8 mouse cellular contexts compared by ENCODE assay signal in the genomic region with DNA sequence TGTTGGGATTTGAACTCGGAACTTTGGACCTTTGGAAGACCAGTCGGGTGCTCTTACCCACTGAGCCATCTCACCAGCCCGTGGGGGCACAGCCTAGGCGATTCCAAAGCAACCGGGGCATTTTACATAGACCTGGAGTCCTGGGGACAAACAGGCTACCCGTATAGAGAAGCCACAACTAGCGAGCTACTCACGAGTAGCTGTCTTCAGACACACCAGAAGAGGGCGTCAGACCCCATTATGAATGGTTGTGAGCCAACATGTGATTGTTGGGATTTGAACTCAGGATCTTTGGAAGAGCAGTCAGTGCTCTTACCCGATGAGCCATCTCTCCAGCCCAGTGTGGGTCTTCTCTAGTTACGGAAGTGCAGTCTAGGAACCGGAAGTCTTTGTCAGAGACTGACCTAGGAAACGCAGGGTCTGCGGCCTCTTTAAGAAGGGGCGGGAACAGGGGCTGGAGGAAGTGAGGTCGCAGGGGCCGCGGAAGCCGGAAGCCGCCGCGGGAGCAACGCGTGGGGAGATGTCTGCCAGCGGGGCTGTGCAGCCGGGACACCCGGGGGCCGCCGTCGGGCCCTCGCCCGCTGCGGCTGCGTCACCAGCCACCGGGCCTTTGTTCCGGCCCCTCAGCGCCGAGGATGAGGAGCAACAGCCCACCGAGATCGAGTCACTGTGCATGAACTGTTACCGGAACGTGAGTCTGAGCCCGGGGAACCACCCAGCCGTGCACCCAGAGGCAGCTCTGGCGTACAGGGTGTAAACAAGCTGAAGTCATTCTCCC. TPM values are rescaled to one million over a fixed set of nuclear protein-coding genes. Genes with fewer than 3 reads are reported as not detected.
DNase-seq lines count a peak whose midpoint lies in the region; ATAC-seq and TF ChIP-seq lines count a peak whose summit lies in the region.

A gene (plus strand): TSS at position 388 of the 778 bp plus-strand sequence.

- TF ChIP-seq RAD21 in CH12.LX (IDR thresholded peaks at IDR 0.05; ENCODE audit: low read depth, low read length): no peak

- peak; percentile 90 for TF ChIP-seq POLR2A in CH12.LX (IDR thresholded peaks at IDR 0.05; ENCODE audit: low read depth, low read length)

- peak; percentile 95 for ATAC-seq in forebrain, embryonic 11.5 days (replicated peaks; ENCODE audit: low FRiP score)
- ATAC-seq in heart, embryonic 16.5 days (replicated peaks; ENCODE audit: extremely low read depth, insufficient read depth, low FRiP score): peak; percentile 90
- peak; percentile 89 for ATAC-seq in liver, embryonic 15.5 days (ENCODE audit: insufficient read depth)
- ATAC-seq in neural tube, embryonic 12.5 days (ENCODE audit: low FRiP score, low read depth): peak; percentile 93

- DNase-seq in CH12.LX (ENCODE audit: extremely low read depth): peak; percentile 98
- DNase-seq in c-Kit-positive CD71-positive TER-119-negative erythroid progenitor cells, embryonic 14.5 days (ENCODE audit: low read depth): peak; percentile 90
- DNase-seq in forebrain, embryonic 11.5 days (ENCODE audit: low spot score): peak; percentile 91
- DNase-seq in kidney, postnatal 36 days: peak; percentile 92 to 94
- peak; percentile 95 for DNase-seq in telencephalon, adult 2 months (ENCODE audit: low read depth, low spot score)

- TF ChIP-seq CTCF in CH12.LX (conservative IDR thresholded peaks at IDR 0.05 in 1 of 2, IDR thresholded peaks at IDR 0.05 in 1 of 2; ENCODE audit: low read depth in 2 of 2, low read length in 2 of 2): no peak; a peak in 1 of 4 replicates

- peaks cover 32 to 49% of the 10 kb centered on the region in 2 experiments for H3K36me3 ChIP-seq in CH12.LX (replicated peaks in 1 of 2; ENCODE audit: control insufficient read depth in 1 of 2, insufficient read depth in 1 of 2, low read length in 1 of 2)
- peaks cover 3% of the 10 kb centered on the region; the same call in 1 of the 2 replicates for H3K36me3 ChIP-seq in forebrain, embryonic 11.5 days (ENCODE audit: control insufficient read depth, insufficient read depth, low read length)
- H3K36me3 ChIP-seq in heart, embryonic 16.5 days (ENCODE audit: control insufficient read depth, insufficient read depth): peaks cover 26% of the 10 kb centered on the region
- H3K36me3 ChIP-seq in liver, embryonic 15.5 days (replicated peaks): peaks cover 36% of the 10 kb centered on the region
- H3K36me3 ChIP-seq in neural tube, embryonic 12.5 days: peaks cover 36% of the 10 kb centered on the region

- peak within 1 kb of the TSS; percentile 69 for H3K9ac ChIP-seq in CH12.LX (ENCODE audit: insufficient read depth, low read depth)
- H3K9ac ChIP-seq in forebrain, embryonic 11.5 days (ENCODE audit: low read length): peak within 1 kb of the TSS; percentile 69
- H3K9ac ChIP-seq in heart, embryonic 16.5 days (ENCODE audit: low read length): peak within 1 kb of the TSS; percentile 83
- peak within 1 kb of the TSS; percentile 68 for H3K9ac ChIP-seq in liver, embryonic 15.5 days
- peak within 1 kb of the TSS; percentile 64 for H3K9ac ChIP-seq in neural tube, embryonic 12.5 days

- no peaks in the 10 kb centered on the region for H3K27me3 ChIP-seq in CH12.LX (replicated peaks)
- peaks cover 3% of the 10 kb centered on the region; the same call in 1 of the 2 replicates for H3K27me3 ChIP-seq in forebrain, embryonic 11.5 days (ENCODE audit: control insufficient read depth, insufficient read depth, low read length)
- H3K27me3 ChIP-seq in heart, embryonic 16.5 days (ENCODE audit: control insufficient read depth, insufficient read depth, low read length): peaks cover 16% of the 10 kb centered on the region
- peaks cover 14% of the 10 kb centered on the region; the same call in 1 of the 2 replicates for H3K27me3 ChIP-seq in liver, embryonic 15.5 days
- peaks cover 20% of the 10 kb centered on the region for H3K27me3 ChIP-seq in neural tube, embryonic 12.5 days (replicated peaks)

- no peaks in the 10 kb centered on the region for H3K9me3 ChIP-seq in CH12.LX (replicated peaks; ENCODE audit: low read length)
- H3K9me3 ChIP-seq in forebrain, embryonic 11.5 days (ENCODE audit: control insufficient read depth, low read length): no peaks in the 10 kb centered on the region
- no peaks in the 10 kb centered on the region for H3K9me3 ChIP-seq in heart, embryonic 16.5 days (replicated peaks; ENCODE audit: control insufficient read depth, low read length)
- H3K9me3 ChIP-seq in liver, embryonic 15.5 days (replicated peaks): no peaks in the 10 kb centered on the region
- H3K9me3 ChIP-seq in neural tube, embryonic 12.5 days: no peaks in the 10 kb centered on the region

- peaks cover 17% of the 10 kb centered on the region for H3K79me2 ChIP-seq in CH12.LX (replicated peaks; ENCODE audit: control insufficient read depth, extremely low read depth, insufficient read depth, poor library complexity, severe bottlenecking)

- H3K27ac ChIP-seq in CH12.LX (ENCODE audit: insufficient read depth, low read depth): no peak within 1 kb of the TSS
- H3K27ac ChIP-seq in forebrain, embryonic 11.5 days (ENCODE audit: low read depth, low read length): no peak within 1 kb of the TSS
- H3K27ac ChIP-seq in heart, embryonic 16.5 days (ENCODE audit: low read length): peak within 1 kb of the TSS; percentile 67
- H3K27ac ChIP-seq in liver, embryonic 15.5 days (replicated peaks): peak within 1 kb of the TSS; percentile 72
- H3K27ac ChIP-seq in neural tube, embryonic 12.5 days: no peak within 1 kb of the TSS

- peak within 1 kb of the TSS; percentile 92 for H3K4me2 ChIP-seq in CH12.LX (ENCODE audit: insufficient read depth, low read depth, poor library complexity, severe bottlenecking)
- H3K4me2 ChIP-seq in forebrain, embryonic 11.5 days (ENCODE audit: low read depth, low read length, severe bottlenecking): peak within 1 kb of the TSS; percentile 92
- peak within 1 kb of the TSS; percentile 89 for H3K4me2 ChIP-seq in heart, embryonic 16.5 days (ENCODE audit: low read depth, low read length)
- peak within 1 kb of the TSS; percentile 85 for H3K4me2 ChIP-seq in liver, embryonic 15.5 days
- peak within 1 kb of the TSS; percentile 96 for H3K4me2 ChIP-seq in neural tube, embryonic 12.5 days (replicated peaks)

- TF ChIP-seq EP300 in CH12.LX (IDR thresholded peaks at IDR 0.05; ENCODE audit: low read length): no peak

- in situ Hi-C loops in CH12.LX (cut with MboI; ENCODE audit: low pct_ligation_motif_present, low pct_unique_long_range_greater_than_20kb, low sequenced_read_pairs): no loop called here

- dilution Hi-C loops in CH12.LX (cut with MboI; ENCODE audit: extremely low pct_ligation_motif_present, extremely low pct_unique_long_range_greater_than_20kb, low sequenced_read_pairs): no loop called here

- 5% methylated on average over 45 of the region's 45 CpGs for WGBS in forebrain, embryonic 11.5 days
- 5% methylated on average over 42 of the region's 45 CpGs for whole genome bisulfite sequencing in heart, embryonic 16.5 days
- 2% methylated on average over 45 of the region's 45 CpGs for WGBS in liver, embryonic 15.5 days (ENCODE audit: insufficient replicate concordance)
- WGBS in neural tube, embryonic 12.5 days: 5% methylated on average over 45 of the region's 45 CpGs

- H3K4me3 ChIP-seq in CH12.LX (replicated peaks in 1 of 3; ENCODE audit: low read depth in 2 of 3, low read length in 2 of 3, poor library complexity in 1 of 3): peak within 1 kb of the TSS; percentile 86 to 98 (median 91)
- H3K4me3 ChIP-seq in forebrain, embryonic 11.5 days (ENCODE audit: low read depth, low read length): peak within 1 kb of the TSS; percentile 80
- H3K4me3 ChIP-seq in heart, embryonic 16.5 days (ENCODE audit: low read length): peak within 1 kb of the TSS; percentile 95
- H3K4me3 ChIP-seq in liver, embryonic 15.5 days (replicated peaks): peak within 1 kb of the TSS; percentile 90
- peak within 1 kb of the TSS; percentile 90 for H3K4me3 ChIP-seq in neural tube, embryonic 12.5 days

- H3K4me1 ChIP-seq in CH12.LX (ENCODE audit: control insufficient read depth in 1 of 2, insufficient read depth in 2 of 2): peaks cover 6 to 23% of the 10 kb centered on the region in 2 experiments
- H3K4me1 ChIP-seq in forebrain, embryonic 11.5 days (replicated peaks; ENCODE audit: control insufficient read depth, insufficient read depth, low read length): peaks cover 9% of the 10 kb centered on the region; the same call in 1 of the 2 replicates
- H3K4me1 ChIP-seq in heart, embryonic 16.5 days (ENCODE audit: control insufficient read depth, insufficient read depth, low read length): peaks cover 9% of the 10 kb centered on the region
- peaks cover 24% of the 10 kb centered on the region for H3K4me1 ChIP-seq in liver, embryonic 15.5 days (replicated peaks)
- H3K4me1 ChIP-seq in neural tube, embryonic 12.5 days: peaks cover 11% of the 10 kb centered on the region

TF ChIP-seq in CH12.LX, 34 proteins besides CTCF, POLR2A, EP300 and RAD21 (continues in another document):
- TF ChIP-seq TCF12 (IDR thresholded peaks at IDR 0.05; ENCODE audit: low read depth, low read length) (peak; percentile 75), SIN3A (IDR thresholded peaks at IDR 0.05; ENCODE audit: low read length) (peak; percentile 97), HCFC1 (IDR thresholded peaks at IDR 0.05; ENCODE audit: low read depth, low read length) (peak; percentile 91), CHD1 (IDR thresholded peaks at IDR 0.05; ENCODE audit: low read depth, low read length) (no peak), BHLHE40 (IDR thresholded peaks at IDR 0.05; ENCODE audit: low read depth, low read length) (peak; percentile 35; the same call in 1 of the 2 replicates), TBP (conservative IDR thresholded peaks at IDR 0.05; ENCODE audit: low read depth, low read length) (peak; percentile 89), ETS1 (conservative IDR thresholded peaks at IDR 0.05; ENCODE audit: low read depth, low read length) (0 out of 2 replicates have a peak, but pooled peaks have one; percentile 7), KAT2A (IDR thresholded peaks at IDR 0.05; ENCODE audit: insufficient replicate concordance, low read length) (peak; percentile 68; the same call in 1 of the 2 replicates), USF1 (IDR thresholded peaks at IDR 0.05; ENCODE audit: low read depth, low read length) (no peak), NELFE (IDR thresholded peaks at IDR 0.05; ENCODE audit: low read depth, low read length) (peak; percentile 93), UBTF (IDR thresholded peaks at IDR 0.05; ENCODE audit: low read depth, low read length) (no peak), RCOR1 (conservative IDR thresholded peaks at IDR 0.05; ENCODE audit: low read depth, low read length) (no peak), MXI1 (IDR thresholded peaks at IDR 0.05; ENCODE audit: low read depth, low read length) (peak; percentile 98)

RNA-seq across cellular contexts. Expression of the gene that starts here (rescaled TPM):
- total RNA-seq in CH12.LX (2012; rRNA removed): 46.0 and 57.2 TPM in 2 replicates
- total RNA-seq in CH12.LX (2014; rRNA removed): 65.7 and 66.8 TPM in 2 replicates
- 108 and 111 TPM in 2 replicates for polyA plus RNA-seq in CH12.LX (2012; ENCODE audit: insufficient read length, low read depth)
- 58.6 and 61.4 TPM in 2 replicates for polyA plus RNA-seq in forebrain, embryonic 11.5 days (2014; fragmentation: Nextera tagmentation; extraction: Ambion mirVana)
- polyA plus RNA-seq in heart, embryonic 16.5 days (2015; fragmentation: Nextera tagmentation; extraction: Ambion mirVana): 36.7 and 39.5 TPM in 2 replicates
- polyA plus RNA-seq in liver, embryonic 15.5 days (2015; fragmentation: Nextera tagmentation; extraction: Ambion mirVana): 23.4 and 27.4 TPM in 2 replicates
- 58.0 and 60.7 TPM in 2 replicates for polyA plus RNA-seq in neural tube, embryonic 12.5 days (2016; fragmentation: Nextera tagmentation; extraction: Ambion mirVana)

Comparison
In these comparisons a context has a peak if more than half of its experiments do, and no peak if none do; other contexts are left out.
1. H3K27ac ChIP-seq: peak in heart, embryonic 16.5 days (single experiment) and liver, embryonic 15.5 days (single experiment); none in CH12.LX (single experiment), forebrain, embryonic 11.5 days (single experiment) and neural tube, embryonic 12.5 days (single experiment).
2. Peak in every context shown above with its lines, with median percentiles within 50 percentile points of each other: DNase-seq, H3K4me2 ChIP-seq, H3K4me3 ChIP-seq, H3K9ac ChIP-seq and ATAC-seq.